10 mouse cellular contexts compared by ENCODE assay signal in the genomic region with DNA sequence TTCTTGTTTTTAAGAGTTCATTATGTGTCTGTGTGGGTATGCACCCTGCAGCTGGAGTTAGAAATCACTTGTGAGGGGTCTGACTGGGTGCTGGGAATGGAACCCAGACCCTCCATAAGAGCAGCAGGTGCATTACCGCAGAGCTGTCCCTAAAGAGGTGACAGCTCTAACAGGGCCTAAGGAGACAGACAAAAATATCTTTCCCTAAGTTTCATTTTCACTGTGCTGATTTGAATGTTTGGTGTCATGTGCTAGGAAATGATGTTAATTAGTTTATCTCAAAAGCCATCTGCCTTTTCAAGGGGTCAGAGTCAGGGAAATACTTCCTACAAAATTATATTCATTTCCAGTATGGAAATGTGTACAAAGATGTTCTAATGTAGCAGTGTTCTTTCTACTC. TPM values are rescaled to one million over a fixed set of nuclear protein-coding genes. Genes with fewer than 3 reads are reported as not detected.
DNase-seq lines count a peak whose midpoint lies in the region; ATAC-seq lines count a peak whose summit lies in the region.
"Had no signal": no experiment of that assay in that cellular context is flagged by ENCODE, and none has a peak within 500 bp of the region (broad histone marks: within the 10 kb centered on the region; RNA-seq: fewer than 3 reads in every experiment).

Gene Gm10964 (plus strand): TSS at position 38 of the 400 bp plus-strand sequence.

- peaks cover 30% of the 10 kb centered on the region for H3K36me3 ChIP-seq in heart, embryonic 14.5 days (ENCODE audit: control insufficient read depth, insufficient read depth, low read length)
- peaks cover 35% of the 10 kb centered on the region for H3K36me3 ChIP-seq in embryonic facial prominence, embryonic 10.5 days (replicated peaks)
- peaks cover 22% of the 10 kb centered on the region for H3K36me3 ChIP-seq in hindbrain, embryonic 13.5 days
- peaks cover 4% of the 10 kb centered on the region; the same call in 1 of the 2 replicates for H3K36me3 ChIP-seq in midbrain, embryonic 11.5 days (ENCODE audit: control insufficient read depth, insufficient read depth, low read length)

- no peak for ATAC-seq in heart, embryonic 14.5 days (ENCODE audit: insufficient number of reproducible peaks, insufficient read depth, low FRiP score, low read depth)
- ATAC-seq in hindbrain, embryonic 13.5 days (ENCODE audit: low FRiP score): no peak
- no peak for ATAC-seq in midbrain, embryonic 11.5 days (ENCODE audit: low FRiP score)
- ATAC-seq in erythroid progenitor cell, adult 5-6 weeks (replicated peaks; ENCODE audit: low FRiP score, poor library complexity, severe bottlenecking): no peak
- ATAC-seq in granulocyte monocyte progenitor cell, adult 5-6 weeks (replicated peaks; ENCODE audit: poor library complexity, severe bottlenecking): no peak

- no peaks in the 10 kb centered on the region for H3K9me3 ChIP-seq in heart, embryonic 14.5 days (ENCODE audit: control insufficient read depth, low read length)
- no peaks in the 10 kb centered on the region for H3K9me3 ChIP-seq in embryonic facial prominence, embryonic 10.5 days
- H3K9me3 ChIP-seq in hindbrain, embryonic 13.5 days: no peaks in the 10 kb centered on the region
- no peaks in the 10 kb centered on the region for H3K9me3 ChIP-seq in midbrain, embryonic 11.5 days (ENCODE audit: control insufficient read depth, low read length)

- peak within 1 kb of the TSS; percentile 68 for H3K4me2 ChIP-seq in heart, embryonic 14.5 days (ENCODE audit: low read length)
- H3K4me2 ChIP-seq in hindbrain, embryonic 13.5 days: peak within 1 kb of the TSS; percentile 52
- H3K4me2 ChIP-seq in midbrain, embryonic 11.5 days: peak within 1 kb of the TSS; percentile 54

- peak within 1 kb of the TSS; percentile 43 to 47 for H3K4me3 ChIP-seq in heart, embryonic 14.5 days (ENCODE audit: control insufficient read depth in 1 of 2, insufficient read depth in 1 of 2, low read depth in 1 of 2, low read length in 2 of 2)
- peak within 1 kb of the TSS; percentile 50 for H3K4me3 ChIP-seq in embryonic facial prominence, embryonic 10.5 days
- peak within 1 kb of the TSS; percentile 18; the same call in 1 of the 2 replicates for H3K4me3 ChIP-seq in hindbrain, embryonic 13.5 days
- peak within 1 kb of the TSS; percentile 18 for H3K4me3 ChIP-seq in midbrain, embryonic 11.5 days (ENCODE audit: low read depth, low read length)

- no peak for DNase-seq in heart, adult 9 months (ENCODE audit: low spot score in 2 of 2)
- DNase-seq in embryonic facial prominence, embryonic 10.5 days (ENCODE audit: low spot score): no peak
- DNase-seq in midbrain, embryonic 11.5 days (ENCODE audit: low spot score, missing footprints): no peak
- DNase-seq in embryo, embryonic 10 days (ENCODE audit: low spot score): no peak
- DNase-seq: kidney, adult 18-20 months had no signal

- WGBS in heart, embryonic 14.5 days: 79% methylated on average over 1 of the region's 1 CpGs
- 95% methylated on average over 1 of the region's 1 CpGs for WGBS in embryonic facial prominence, embryonic 10.5 days
- WGBS in hindbrain, embryonic 13.5 days: 98% methylated on average over 1 of the region's 1 CpGs
- 96% methylated on average over 1 of the region's 1 CpGs for WGBS in midbrain, embryonic 11.5 days

- peak within 1 kb of the TSS; percentile 94 to 99 for H3K27ac ChIP-seq in heart, embryonic 14.5 days (replicated peaks in 1 of 2; ENCODE audit: control insufficient read depth in 1 of 2, insufficient read depth in 1 of 2, low read depth in 2 of 2, low read length in 2 of 2)
- peak within 1 kb of the TSS; percentile 88 for H3K27ac ChIP-seq in embryonic facial prominence, embryonic 10.5 days (replicated peaks)
- H3K27ac ChIP-seq in hindbrain, embryonic 13.5 days: peak within 1 kb of the TSS; percentile 82
- peak within 1 kb of the TSS; percentile 86 for H3K27ac ChIP-seq in midbrain, embryonic 11.5 days (ENCODE audit: low read depth, low read length)

- H3K9ac ChIP-seq in heart, embryonic 14.5 days (ENCODE audit: low read length): peak within 1 kb of the TSS; percentile 74
- no peak within 1 kb of the TSS for H3K9ac ChIP-seq in hindbrain, embryonic 13.5 days
- peak within 1 kb of the TSS; percentile 65; the same call in 1 of the 2 replicates for H3K9ac ChIP-seq in midbrain, embryonic 11.5 days (ENCODE audit: low read length)

- H3K4me1 ChIP-seq in heart, embryonic 14.5 days (ENCODE audit: control insufficient read depth in 2 of 2, insufficient read depth in 2 of 2, low read length in 2 of 2): peaks cover 36 to 41% of the 10 kb centered on the region in 2 experiments
- peaks cover 59% of the 10 kb centered on the region for H3K4me1 ChIP-seq in embryonic facial prominence, embryonic 10.5 days
- H3K4me1 ChIP-seq in hindbrain, embryonic 13.5 days (replicated peaks): peaks cover 45% of the 10 kb centered on the region
- peaks cover 35% of the 10 kb centered on the region for H3K4me1 ChIP-seq in midbrain, embryonic 11.5 days (ENCODE audit: control insufficient read depth, insufficient read depth, low read length)

- no peaks in the 10 kb centered on the region for H3K27me3 ChIP-seq in heart, embryonic 14.5 days (ENCODE audit: control insufficient read depth, insufficient read depth, low read length)
- no peaks in the 10 kb centered on the region for H3K27me3 ChIP-seq in embryonic facial prominence, embryonic 10.5 days (replicated peaks; ENCODE audit: low read depth, poor library complexity, severe bottlenecking)
- H3K27me3 ChIP-seq in hindbrain, embryonic 13.5 days: no peaks in the 10 kb centered on the region
- no peaks in the 10 kb centered on the region for H3K27me3 ChIP-seq in midbrain, embryonic 11.5 days (ENCODE audit: control insufficient read depth, insufficient read depth, low read length)

RNA-seq across cellular contexts. Expression of gene Gm10964, which starts in this region (rescaled TPM):
- not detected in 2 replicates for polyA plus RNA-seq in heart, embryonic 14.5 days (2014; fragmentation: Nextera tagmentation; extraction: Ambion mirVana)
- not detected in 2 replicates for polyA plus RNA-seq in embryonic facial prominence, embryonic 10.5 days (2016; fragmentation: Nextera tagmentation; extraction: Ambion mirVana)
- not detected in 2 replicates for polyA plus RNA-seq in hindbrain, embryonic 13.5 days (2015; fragmentation: Nextera tagmentation; extraction: Ambion mirVana)
- polyA plus RNA-seq in midbrain, embryonic 11.5 days (2014; fragmentation: Nextera tagmentation; extraction: Ambion mirVana): not detected in 2 replicates
- total RNA-seq in erythroid progenitor cell, adult 5-6 weeks (2015; ENCODE audit: low replicate concordance): not detected in 2 replicates
- not detected in 2 replicates for total RNA-seq in erythroid progenitor cell, adult 5-6 weeks (2017; ENCODE audit: low replicate concordance)
- not detected in 2 replicates for total RNA-seq in granulocyte monocyte progenitor cell, adult 5-6 weeks (2014; fragmentation: Nextera tagmentation)
- total RNA-seq in granulocyte monocyte progenitor cell, adult 5-6 weeks (2017): not detected in 2 replicates
- polyA plus RNA-seq: brain, embryonic 14.5 days had no signal
